Mouse (Mus musculus) CH12.LX (cell line): ENCODE results near the gene Nfatc2. TPM values are rescaled to one million over a fixed set of nuclear protein-coding genes. Genes with fewer than 3 reads are reported as not detected.

Experiments
- DNase-seq: peaks from one replicate; pipeline ENCODE4 v3.0.0-alpha.2; 2013; ENCODE audit errors: extremely low read depth
- H3K27ac ChIP-seq: 2 replicates; pipeline ENCODE4 v1.5.1; 2012; ENCODE audit warnings: low read depth, mild to moderate bottlenecking, control low read depth, moderate library complexity; ENCODE audit not compliant: insufficient read depth
- H3K27me3 ChIP-seq: replicated peaks from 2 replicates; pipeline ENCODE3; 2012; ENCODE audit warnings: inconsistent platforms
- H3K36me3 ChIP-seq, 2 experiments: replicated peaks in 1 of 2; 2 replicates each; pipeline versions ENCODE3 to v1.6.1; 2012; ENCODE audit warnings: inconsistent platforms in 1 of 2, low read length in 1 of 2, mild to moderate bottlenecking in 1 of 2, mixed read lengths in 1 of 2, moderate library complexity in 1 of 2; ENCODE audit not compliant: control insufficient read depth in 1 of 2, insufficient read depth in 1 of 2
- H3K4me1 ChIP-seq, 2 experiments: 2 replicates each; pipeline ENCODE4 v1.6.1; 2012; ENCODE audit warnings: inconsistent platforms in 1 of 2, moderate library complexity in 1 of 2; ENCODE audit not compliant: insufficient read depth in 2 of 2, control insufficient read depth in 1 of 2
- H3K4me2 ChIP-seq: 2 replicates; pipeline ENCODE4 v1.6.1; 2012; ENCODE audit warnings: low read depth, mild to moderate bottlenecking, control low read depth; ENCODE audit not compliant: poor library complexity, insufficient read depth, severe bottlenecking
- H3K4me3 ChIP-seq, 3 experiments: fragments of 150-350 bp in 1 of 3; sonication (generic) in 1 of 3; replicated peaks in 1 of 3; 2 replicates each; pipeline versions ENCODE3 to v1.5.1; 2011 to 2012; ENCODE audit warnings: low read depth in 2 of 3, low read length in 2 of 3, mild to moderate bottlenecking in 2 of 3, moderate library complexity in 2 of 3, control low read depth in 1 of 3, improper control_type of control experiment in 1 of 3, inconsistent platforms in 1 of 3, mixed read lengths in 1 of 3; ENCODE audit not compliant: poor library complexity in 1 of 3
- H3K79me2 ChIP-seq: replicated peaks from 2 replicates; pipeline ENCODE4 v1.6.1; 2012; ENCODE audit warnings: mild to moderate bottlenecking, moderate library complexity; ENCODE audit not compliant: control insufficient read depth, poor library complexity, insufficient read depth, severe bottlenecking; ENCODE audit errors: extremely low read depth
- H3K9ac ChIP-seq: 2 replicates; pipeline ENCODE4 v1.6.1; 2012; ENCODE audit warnings: low read depth, mild to moderate bottlenecking, control low read depth, moderate library complexity; ENCODE audit not compliant: insufficient read depth
- H3K9me3 ChIP-seq: replicated peaks from 2 replicates; pipeline ENCODE3; 2012; ENCODE audit warnings: low read length, inconsistent platforms, mixed read lengths
- CTCF ChIP-seq, 2 experiments: IDR thresholded peaks in 1 of 2; conservative IDR thresholded peaks in 1 of 2; 2 replicates each; pipeline ENCODE4 v1.5.1; 2011 to 2012; ENCODE audit warnings: low read depth in 2 of 2, low read length in 2 of 2, improper control_type of control experiment in 1 of 2, inconsistent platforms in 1 of 2, mild to moderate bottlenecking in 1 of 2, moderate library complexity in 1 of 2
- E2F4 ChIP-seq: IDR thresholded peaks from 2 replicates; pipeline ENCODE4 v1.6.1; 2011; ENCODE audit warnings: low read depth, low read length, improper control_type of control experiment; ENCODE audit not compliant: insufficient replicate concordance
- ETS1 ChIP-seq: conservative IDR thresholded peaks from 2 replicates; pipeline ENCODE4 v1.6.1; 2012; ENCODE audit warnings: low read depth, mild to moderate bottlenecking, inconsistent platforms, low read length, improper control_type of control experiment, moderate library complexity
- IRF4 ChIP-seq: IDR thresholded peaks from 2 replicates; pipeline ENCODE4 v1.6.1; 2014; ENCODE audit warnings: low read depth, mild to moderate bottlenecking, inconsistent platforms, low read length, improper control_type of control experiment
- JUN ChIP-seq: IDR thresholded peaks from 2 replicates; pipeline ENCODE4 v1.6.1; 2011; ENCODE audit warnings: low read depth, mild to moderate bottlenecking, low read length, improper control_type of control experiment, moderate library complexity; ENCODE audit not compliant: insufficient read depth
- KAT2A ChIP-seq: IDR thresholded peaks from 2 replicates; pipeline ENCODE4 v1.6.1; 2012; ENCODE audit warnings: low read length, improper control_type of control experiment, inconsistent platforms; ENCODE audit not compliant: insufficient replicate concordance
- MAFK ChIP-seq: IDR thresholded peaks from 2 replicates; pipeline ENCODE4 v1.6.1; 2011; ENCODE audit warnings: low read length, improper control_type of control experiment; ENCODE audit not compliant: insufficient replicate concordance
- MAX ChIP-seq: IDR thresholded peaks from 2 replicates; pipeline ENCODE4 v1.6.1; 2011; ENCODE audit warnings: low read length, improper control_type of control experiment
- MEF2A ChIP-seq: IDR thresholded peaks from 2 replicates; pipeline ENCODE4 v1.6.1; 2014; ENCODE audit warnings: low read depth, mild to moderate bottlenecking, inconsistent platforms, low read length, improper control_type of control experiment, borderline replicate concordance
- MXI1 ChIP-seq: IDR thresholded peaks from 2 replicates; pipeline ENCODE4 v1.6.1; 2011; ENCODE audit warnings: mild to moderate bottlenecking, low read depth, low read length, improper control_type of control experiment
- NELFE ChIP-seq: IDR thresholded peaks from 2 replicates; pipeline ENCODE4 v1.6.1; 2011; ENCODE audit warnings: low read depth, low read length, improper control_type of control experiment
- NRF1 ChIP-seq: IDR thresholded peaks from 2 replicates; pipeline ENCODE4 v1.6.1; 2014; ENCODE audit warnings: low read depth, mild to moderate bottlenecking, inconsistent platforms, low read length, improper control_type of control experiment, moderate library complexity
- POLR2AphosphoS2 ChIP-seq: IDR thresholded peaks from 2 replicates; pipeline ENCODE4 v1.6.1; 2011; ENCODE audit warnings: low read depth, low read length, improper control_type of control experiment
- RAD21 ChIP-seq: IDR thresholded peaks from 2 replicates; pipeline ENCODE4 v1.6.1; 2011; ENCODE audit warnings: low read depth, mild to moderate bottlenecking, low read length, improper control_type of control experiment, moderate library complexity
- SIN3A ChIP-seq: IDR thresholded peaks from 2 replicates; pipeline ENCODE4 v1.6.1; 2012; ENCODE audit warnings: low read length, improper control_type of control experiment, inconsistent platforms
- USF1 ChIP-seq: IDR thresholded peaks from 2 replicates; pipeline ENCODE4 v1.6.1; 2014; ENCODE audit warnings: low read depth, mild to moderate bottlenecking, inconsistent platforms, low read length, improper control_type of control experiment
- ZC3H11A ChIP-seq: IDR thresholded peaks from 2 replicates; pipeline ENCODE4 v1.6.1; 2012; ENCODE audit warnings: low read depth, mild to moderate bottlenecking, inconsistent platforms, low read length, improper control_type of control experiment
- ZMIZ1 ChIP-seq: IDR thresholded peaks from 2 replicates; pipeline ENCODE4 v1.6.1; 2012; ENCODE audit warnings: low read depth, mild to moderate bottlenecking, inconsistent platforms, low read length, improper control_type of control experiment
- ZNF384 ChIP-seq: IDR thresholded peaks from 2 replicates; pipeline ENCODE4 v1.6.1; 2012; ENCODE audit warnings: low read depth, low read length, improper control_type of control experiment, inconsistent platforms
- dilution Hi-C: fragments of 300-500 bp; cut with MboI; formaldehyde crosslinking; loops from 2 replicates; pipeline ENCODE4 v1.14.3; 2020; ENCODE audit warnings: low sequenced_read_pairs; ENCODE audit not compliant: extremely low pct_unique_long_range_greater_than_20kb, extremely low pct_ligation_motif_present
- in situ Hi-C: fragments of 300-500 bp; cut with MboI; formaldehyde crosslinking; loops from 3 replicates; pipeline ENCODE4 v1.14.3; 2019; ENCODE audit warnings: low sequenced_read_pairs, low pct_ligation_motif_present, low pct_unique_long_range_greater_than_20kb, mixed read lengths
- polyA plus RNA-seq: library from polyadenylated mRNA; unstranded; fragments of >175 nt; gene quantifications from 2 replicates; pipeline ENCODE4 v1.2.1, GENCODE M21; 2012; ENCODE audit warnings: low read depth; ENCODE audit not compliant: insufficient read length
- total RNA-seq, 2 experiments: library from RNA; depleted of rRNA; stranded (reverse); fragments of 300-350 nt in 1 of 2; fragments of >200 nt in 1 of 2; gene quantifications; 2 replicates each; pipeline ENCODE4 v1.2.3; 2012 to 2014

The Nfatc2 gene
- total and polyA plus RNA-seq, 3 experiments, result 1.8 to 4.8 (median 3.6) TPM

DNA sequence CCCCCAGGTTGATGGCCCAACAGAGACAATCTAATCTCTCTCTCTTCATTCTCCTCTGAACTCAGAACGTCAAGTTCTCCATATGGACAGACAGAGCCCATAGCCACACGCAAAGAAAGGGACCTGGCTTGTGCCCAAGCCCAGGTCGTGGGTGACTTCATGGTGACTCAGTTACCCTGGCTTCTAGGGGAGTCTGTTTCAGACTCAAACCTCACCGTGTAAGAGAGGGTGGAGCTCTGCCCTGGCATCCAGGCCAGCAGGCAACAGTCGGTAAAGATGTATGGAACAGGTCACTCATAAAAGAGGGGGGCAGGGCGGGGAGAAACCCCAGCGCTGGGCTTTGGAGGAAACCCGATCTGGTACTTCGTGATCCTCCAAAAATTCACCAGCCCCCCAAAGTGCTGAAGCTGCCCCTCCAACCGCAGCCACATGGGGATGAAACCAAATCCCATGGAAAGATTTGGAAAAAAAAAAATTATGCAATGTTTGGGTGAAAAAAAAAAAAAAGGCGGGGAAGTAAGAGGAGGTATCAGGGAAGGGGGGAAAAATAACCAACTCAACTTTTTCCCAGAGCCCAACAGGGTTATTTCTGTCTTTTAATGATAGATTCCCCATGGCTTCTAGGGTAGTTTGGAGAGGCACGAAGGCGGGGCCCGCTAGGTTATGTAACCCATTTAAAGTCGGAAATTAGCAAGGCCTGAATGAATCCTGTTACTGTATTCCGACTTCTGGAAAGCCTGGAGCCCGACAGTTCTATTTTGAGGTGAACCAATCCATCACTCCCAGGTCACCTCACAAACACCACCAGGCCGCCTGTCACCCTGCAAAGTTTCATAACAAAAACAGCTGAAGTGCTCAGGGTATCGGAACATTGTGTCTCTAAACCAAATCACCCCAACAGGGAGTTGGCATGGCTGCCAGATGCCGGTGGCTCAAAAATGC is 26.6 kb upstream of the Nfatc2 start:
- Histone ChIP-seq H3K27ac (no peak overlapping the region), H3K9me3 (peaks cover 17% of the 10 kb centered on the region), H3K79me2 (no peaks in the 10 kb centered on the region), H3K4me1 (no peaks in the 10 kb centered on the region), H3K9ac (no peak overlapping the region), H3K36me3 (no peaks in the 10 kb centered on the region), H3K4me3 (no peak overlapping the region), H3K4me2 (no peak overlapping the region), H3K27me3 (peaks cover 5% of the 10 kb centered on the region)
- TF ChIP-seq KAT2A (no peak), E2F4 (no peak), POLR2AphosphoS2 (no peak), CTCF (conservative IDR thresholded peaks at IDR 0.05 in 1 of 2, IDR thresholded peaks at IDR 0.05 in 1 of 2; ENCODE audit: low read depth in 2 of 2, low read length in 2 of 2) (no peak), SIN3A (no peak), ZC3H11A (no peak), ZNF384 (no peak), RAD21 (no peak), NRF1 (no peak), MXI1 (no peak), ETS1 (no peak), MAFK (no peak), MAX (no peak), MEF2A (no peak)
- no peak for DNase-seq
- dilution Hi-C loops, result no loop called here
- in situ Hi-C loops, result no loop called here

GRCm38 (mm10) chr2:168626385-168626784 is 24.9 kb upstream of the Nfatc2 start:
- Histone ChIP-seq H3K4me1 (no peaks in the 10 kb centered on the region), H3K9me3 (peaks cover 18% of the 10 kb centered on the region), H3K4me2 (no peak overlapping the region), H3K36me3 (no peaks in the 10 kb centered on the region), H3K79me2 (no peaks in the 10 kb centered on the region), H3K27me3 (peaks cover 5% of the 10 kb centered on the region), H3K27ac (no peak overlapping the region), H3K9ac (no peak overlapping the region), H3K4me3 (no peak overlapping the region)
- in situ Hi-C loops (no loop called here), dilution Hi-C loops (no loop called here)
- DNase-seq, result no peak
- TF ChIP-seq KAT2A (no peak), NELFE (no peak), ZMIZ1 (no peak), USF1 (no peak), IRF4 (no peak), JUN (no peak), SIN3A (no peak)
